Mouse (Mus musculus) hindlimb bud, embryonic 11.5 days (tissue): Measurements from ENCODE around the gene Krt31.

ENCODE experiments used
- DNase-seq: peaks from one replicate; pipeline ENCODE4 v3.0.0-alpha.2; 2012; ENCODE audit warnings: low read depth, low spot score; ENCODE audit errors: extremely low spot score

Gene Krt31

GRCm38 (mm10) chr11:100050451-100050850 is at the start of gene Krt31:
Gene Krt31 (minus strand): TSS chr11:100050551.
- DNase-seq, result no peak

- DNase-seq, result no peak
Observed at GRCm38 (mm10) chr11:100097819-100098218, 47.5 kb upstream of the Krt31 start.

- DNase-seq, result no peak
Observed at GRCm38 (mm10) chr11:100096141-100096540, 45.8 kb upstream of the Krt31 start, which contains the start of gene Krt35. Gene Krt35 (minus strand): TSS chr11:100096241.

GRCm38 (mm10) chr11:100088378-100089025 is 38.2 kb upstream of the Krt31 start:
- DNase-seq, result no peak

GRCm38 (mm10) chr11:100087861-100088260 is 37.5 kb upstream of the Krt31 start, which contains the start of gene Krt32:
Gene Krt32 (minus strand): TSS chr11:100088226.
- no peak for DNase-seq

- DNase-seq, result no peak
Observed at GRCm38 (mm10) chr11:100073873-100074272, 23.5 kb upstream of the Krt31 start.

GRCm38 (mm10) chr11:100067293-100068036 is 17.1 kb upstream of the Krt31 start:
- DNase-seq, result no peak

GRCm38 (mm10) chr11:100066236-100067010 is 16.1 kb upstream of the Krt31 start:
- no peak for DNase-seq

- no peak for DNase-seq
Observed at GRCm38 (mm10) chr11:100058875-100059274, 8.5 kb upstream of the Krt31 start.

- no peak for DNase-seq
Observed at GRCm38 (mm10) chr11:100055686-100056655, 5.6 kb upstream of the Krt31 start.

- no peak for DNase-seq
Observed at GRCm38 (mm10) chr11:100047193-100047592, 3.2 kb downstream of the Krt31 start.

GRCm38 (mm10) chr11:100046303-100046866 is 4.0 kb downstream of the Krt31 start:
- DNase-seq, result no peak

- DNase-seq, result no peak
Observed at GRCm38 (mm10) chr11:100041454-100041853, 8.9 kb downstream of the Krt31 start, which contains the start of gene Krt34. Gene Krt34 (minus strand): TSS chr11:100041554.

- DNase-seq, result no peak
Observed at GRCm38 (mm10) chr11:100029768-100030167, 20.6 kb downstream of the Krt31 start, which contains the start of gene Krt33b. Gene Krt33b (minus strand): TSS chr11:100029868.

GRCm38 (mm10) chr11:100021438-100021837 is 28.9 kb downstream of the Krt31 start:
- no peak for DNase-seq

- no peak for DNase-seq
Observed at GRCm38 (mm10) chr11:100019466-100019865, 30.9 kb downstream of the Krt31 start.

- DNase-seq, result no peak
Observed at GRCm38 (mm10) chr11:100016112-100016511, 34.2 kb downstream of the Krt31 start, which contains the start of gene Krt33a. Gene Krt33a (minus strand): TSS chr11:100016212.

- no peak for DNase-seq
Observed at GRCm38 (mm10) chr11:100013691-100014171, 36.6 kb downstream of the Krt31 start.

GRCm38 (mm10) chr11:100010682-100011081 is 39.7 kb downstream of the Krt31 start:
- DNase-seq, result no peak

- DNase-seq, result no peak
Observed at GRCm38 (mm10) chr11:100008336-100008735, 42.0 kb downstream of the Krt31 start.
